Mouse (Mus musculus) midbrain, embryonic 13.5 days (tissue): Measurements from ENCODE around the gene Inhbb. TPM values are rescaled to one million over a fixed set of nuclear protein-coding genes. Genes with fewer than 3 reads are reported as not detected.

Experiments used
- polyA plus RNA-seq: library from polyadenylated mRNA; unstranded; fragments of >200 nt; fragmentation: Nextera tagmentation; extraction: Ambion mirVana; gene quantifications from 2 replicates; pipeline ENCODE4 v1.2.1, GENCODE M21; 2015

Inhbb gene
- polyA plus RNA-seq, 1 experiment from 2014 or later: 1.6 TPM

Other genes starting within 250 kb of the Inhbb start
- gene Ralb, start 82.5 kb upstream of the Inhbb start, polyA plus RNA-seq: 56.3 and 58.7 TPM in 2 replicates
- gene Tmem185b, start 103.9 kb upstream of the Inhbb start, polyA plus RNA-seq: 18.6 and 23.0 TPM in 2 replicates
- gene Epb41l5, start 226.8 kb upstream of the Inhbb start, polyA plus RNA-seq: 24.2 and 25.4 TPM in 2 replicates